ENCODE assay signal across 9 mouse cellular contexts in genomic region chr6:91736471-91736870, GRCm38 (mm10). TPM values are rescaled to one million over a fixed set of nuclear protein-coding genes. Genes with fewer than 3 reads are reported as not detected.
DNase-seq lines count a peak whose midpoint lies in the region; ATAC-seq and TF ChIP-seq lines count a peak whose summit lies in the region.
"Had no signal": no experiment of that assay in that cellular context is flagged by ENCODE, and none has a peak within 500 bp of the region (broad histone marks: within the 10 kb centered on the region; RNA-seq: fewer than 3 reads in every experiment).

No protein-coding gene starts in this region.

- no peak overlapping the region for H3K9ac ChIP-seq in embryonic facial prominence, embryonic 14.5 days (ENCODE audit: low read depth, low read length)
- H3K9ac ChIP-seq in intestine, embryonic 16.5 days (ENCODE audit: low read depth, low read length) = no peak overlapping the region

- H3K36me3 ChIP-seq in embryonic facial prominence, embryonic 14.5 days (ENCODE audit: control insufficient read depth, insufficient read depth, low read length) = peaks cover 82% of the 10 kb centered on the region
- H3K36me3 ChIP-seq in intestine, embryonic 16.5 days (ENCODE audit: control insufficient read depth, insufficient read depth, low read length) = peaks cover 18% of the 10 kb centered on the region

- 0 out of 2 replicates have a peak, but pooled peaks cover 5% of the 10 kb centered on the region for H3K4me1 ChIP-seq in embryonic facial prominence, embryonic 14.5 days (ENCODE audit: control insufficient read depth, insufficient read depth, low read length)
- peaks cover 29% of the 10 kb centered on the region for H3K4me1 ChIP-seq in intestine, embryonic 16.5 days (ENCODE audit: control insufficient read depth, insufficient read depth, low read length)

- no peak overlapping the region for H3K4me3 ChIP-seq in gastrocnemius, adult 2 months
- H3K4me3 ChIP-seq in embryonic facial prominence, embryonic 14.5 days (ENCODE audit: low read depth, low read length) = no peak overlapping the region
- no peak overlapping the region for H3K4me3 ChIP-seq in intestine, embryonic 16.5 days (ENCODE audit: low read length)
- H3K4me3 ChIP-seq: erythroblast, embryonic 14.5 days had no signal

- no peak overlapping the region for H3K4me2 ChIP-seq in embryonic facial prominence, embryonic 14.5 days (ENCODE audit: low read depth, low read length)
- H3K4me2 ChIP-seq in intestine, embryonic 16.5 days (ENCODE audit: low read depth, low read length) = no peak overlapping the region

- intact Hi-C loops in gastrocnemius, adult 2 months (cut with DNase I) = no loop called here

- no peaks in the 10 kb centered on the region for H3K9me3 ChIP-seq in embryonic facial prominence, embryonic 14.5 days (ENCODE audit: control insufficient read depth, low read length)
- H3K9me3 ChIP-seq in intestine, embryonic 16.5 days (ENCODE audit: control insufficient read depth, low read length) = no peaks in the 10 kb centered on the region

- ATAC-seq in embryonic facial prominence, embryonic 14.5 days (ENCODE audit: low read depth) = no peak
- peak; percentile 39; the same call in 1 of the 2 replicates for ATAC-seq in intestine, embryonic 16.5 days

- no peaks in the 10 kb centered on the region for H3K27me3 ChIP-seq in embryonic facial prominence, embryonic 14.5 days (replicated peaks; ENCODE audit: control insufficient read depth, insufficient read depth, low read length)
- H3K27me3 ChIP-seq in intestine, embryonic 16.5 days (replicated peaks; ENCODE audit: control insufficient read depth, insufficient read depth, low read length) = no peaks in the 10 kb centered on the region

- WGBS in embryonic facial prominence, embryonic 14.5 days = 43% methylated on average over 5 of the region's 5 CpGs
- 40% methylated on average over 5 of the region's 5 CpGs for WGBS in intestine, embryonic 16.5 days

- peak; percentile 73 for DNase-seq in gastrocnemius, adult 2 months
- no peak for DNase-seq in gastrocnemius, postnatal 4 days (ENCODE audit: low spot score in 2 of 2)
- peak; percentile 74 for DNase-seq in embryonic facial prominence, embryonic 14.5 days (ENCODE audit: low spot score)
- DNase-seq in lung, postnatal 14 days = peak; percentile 76
- no peak for DNase-seq in retina, embryonic 14.5 days (ENCODE audit: low spot score)
- DNase-seq in layer of hippocampus, postnatal 10 days (ENCODE audit: low spot score in 2 of 2) = no peak
- no peak for DNase-seq in right cerebral cortex, postnatal 4 days

- peak overlapping the region; percentile 57 for H3K27ac ChIP-seq in gastrocnemius, adult 2 months
- H3K27ac ChIP-seq in embryonic facial prominence, embryonic 14.5 days (replicated peaks; ENCODE audit: low read depth, low read length) = peak overlapping the region; percentile 40; the same call in 1 of the 2 replicates
- H3K27ac ChIP-seq in intestine, embryonic 16.5 days (ENCODE audit: low read length) = peak overlapping the region; percentile 10; the same call in 1 of the 2 replicates

- no peak for TF ChIP-seq CTCF in gastrocnemius, adult 2 months (IDR thresholded peaks at IDR 0.05)

RNA-seq across cellular contexts. Expression of gene Slc6a6, which starts 52.6 kb away (rescaled TPM):
- 10 to 100 TPM; 67.0 to 91.9 TPM for total RNA-seq in gastrocnemius, adult 2 months (2021)
- 10 to 100 TPM; 53.5 to 56.9 TPM for total RNA-seq in gastrocnemius, postnatal 4 days (2021)
- 40.8 and 47.5 TPM in 2 replicates for polyA plus RNA-seq in embryonic facial prominence, embryonic 14.5 days (2014; fragmentation: Nextera tagmentation; extraction: Ambion mirVana)
- polyA plus RNA-seq in intestine, embryonic 16.5 days (2015; fragmentation: Nextera tagmentation; extraction: Ambion mirVana) = 103 and 104 TPM in 2 replicates
- total RNA-seq in layer of hippocampus, postnatal 10 days (2021) = 100 to 1,000 TPM; 177 to 193 TPM

Comparison
In these comparisons a context has a peak if more than half of its experiments do, and no peak if none do; other contexts are left out.
1. DNase-seq: peak in gastrocnemius, adult 2 months (single experiment), embryonic facial prominence, embryonic 14.5 days (single experiment) and lung, postnatal 14 days (single experiment); none in gastrocnemius, postnatal 4 days (0 of 2), retina, embryonic 14.5 days (single experiment), layer of hippocampus, postnatal 10 days (0 of 2) and right cerebral cortex, postnatal 4 days (single experiment).
2. Peak in every context shown above with its lines, with median percentiles within 50 percentile points of each other: H3K27ac ChIP-seq.